Mouse (Mus musculus) lung, postnatal 25 days (tissue): ENCODE data around the gene Ppp4r3b.
A peak's percentile ranks its signal among the peaks of the same experiment; 100 is the strongest.

Experiments used
- DNase-seq: peaks from one replicate; pipeline ENCODE4 v3.0.0; 2022; ENCODE audit warnings: low spot score

The Ppp4r3b gene

GRCm38 (mm10) chr11:29172563-29173124 is at the start of gene Ppp4r3b:
Gene Ppp4r3b, plus strand, starts transcription at chr11:29172890.
- DNase-seq: peak; percentile 99

DNA sequence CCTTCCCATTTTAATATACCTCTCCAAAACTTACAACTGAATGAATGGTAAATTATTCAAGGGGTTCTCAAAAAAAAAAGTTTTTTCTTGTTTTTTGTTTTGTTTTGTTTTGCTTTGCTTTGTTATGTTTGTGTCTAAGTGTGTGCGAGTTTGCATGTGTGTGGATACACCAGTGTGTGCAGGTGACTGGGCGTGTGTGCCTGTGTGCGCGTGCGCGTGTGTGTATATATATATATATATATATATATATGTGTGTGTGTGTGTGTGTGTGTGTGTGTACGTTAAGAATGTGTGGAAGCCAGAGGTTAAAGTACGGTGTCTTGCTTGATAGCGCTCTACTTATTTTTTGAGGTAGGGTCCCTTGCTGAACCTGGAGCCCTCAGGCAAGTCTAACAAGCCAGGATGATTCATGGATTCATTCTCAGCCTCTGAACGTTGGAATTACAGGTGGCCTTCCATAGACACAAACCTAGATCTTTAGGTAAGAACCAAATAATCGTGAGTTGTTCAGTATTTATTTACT is 42.8 kb upstream of the Ppp4r3b start:
- DNase-seq: no peak

DNA sequence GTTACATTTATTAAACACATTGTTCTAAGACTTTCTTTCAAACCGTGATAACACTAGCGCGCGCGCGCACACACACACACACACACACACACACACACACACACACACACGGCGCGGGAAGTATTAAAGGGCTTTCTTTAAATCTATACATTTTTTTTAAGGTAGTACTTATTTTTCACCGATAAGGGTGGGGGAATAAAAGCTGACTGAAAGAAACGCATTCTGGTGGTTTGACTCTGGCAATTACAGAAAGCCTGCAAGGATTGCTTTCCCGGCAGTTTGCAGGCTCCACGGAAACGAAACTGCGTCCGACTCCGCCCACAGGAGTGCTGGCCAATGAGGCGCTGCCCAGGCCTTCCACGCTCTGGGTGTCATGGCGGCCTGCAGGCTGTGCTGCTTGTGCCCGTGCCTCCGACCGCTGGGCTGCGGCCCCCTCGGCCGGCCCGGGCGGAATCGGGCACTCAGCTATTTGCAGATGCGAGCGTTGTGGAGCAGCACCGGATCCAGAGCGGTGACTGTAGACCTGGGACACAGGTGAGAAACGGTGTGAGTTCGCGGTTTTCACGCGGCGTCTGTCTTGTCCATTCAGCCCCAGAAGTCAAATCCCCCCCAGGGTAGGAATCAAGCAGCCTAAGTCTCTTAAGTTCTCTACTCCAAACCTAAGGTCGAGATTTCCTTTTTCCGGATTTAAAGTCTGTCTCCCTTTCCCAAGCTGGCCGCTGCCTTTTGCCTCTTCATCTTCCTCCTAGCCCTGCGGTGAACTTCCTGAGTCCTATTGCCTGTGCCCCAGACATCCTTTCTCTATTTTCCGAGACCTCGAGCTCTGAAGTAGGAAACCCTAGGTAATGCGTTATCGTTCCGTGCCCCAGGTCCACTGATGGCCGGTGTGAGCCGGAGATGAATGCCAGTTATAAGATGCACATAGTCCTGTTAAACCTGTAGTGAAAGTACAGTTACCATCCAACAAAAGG is 42.0 kb upstream of the Ppp4r3b start, which contains the start of gene Pnpt1:
Pnpt1 (plus strand) TSS at position 360 of the 971 bp plus-strand sequence.
- DNase-seq: peak; percentile 92

- no peak for DNase-seq
Observed at GRCm38 (mm10) chr11:29140671-29141070, 32.0 kb upstream of the Ppp4r3b start.

- DNase-seq: no peak
Observed at GRCm38 (mm10) chr11:29148901-29149300, 23.8 kb upstream of the Ppp4r3b start.

GRCm38 (mm10) chr11:29163569-29163968 is 9.1 kb upstream of the Ppp4r3b start:
- no peak for DNase-seq

DNA sequence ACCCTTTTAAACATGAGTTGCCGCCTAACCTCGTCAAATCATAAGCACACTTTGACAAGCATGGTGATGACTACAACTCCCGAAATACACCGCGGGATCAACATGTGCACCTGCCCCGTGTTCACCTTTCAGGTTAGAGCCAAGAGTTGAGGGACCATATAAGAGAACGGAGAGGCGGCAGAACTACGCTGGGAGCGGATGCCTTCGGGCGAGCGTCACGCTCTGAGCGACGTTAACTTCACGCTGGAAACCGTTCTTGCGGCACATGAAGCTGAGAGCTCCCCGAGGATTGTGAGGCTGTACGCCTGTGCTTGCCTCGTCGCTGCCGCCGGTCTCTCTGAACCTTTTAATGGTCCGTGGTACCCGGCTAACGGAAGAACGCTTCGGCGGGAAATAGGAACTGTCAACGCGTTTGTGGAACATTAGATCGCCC is 715 bp upstream of the Ppp4r3b start:
- peak; percentile 73 for DNase-seq

DNA sequence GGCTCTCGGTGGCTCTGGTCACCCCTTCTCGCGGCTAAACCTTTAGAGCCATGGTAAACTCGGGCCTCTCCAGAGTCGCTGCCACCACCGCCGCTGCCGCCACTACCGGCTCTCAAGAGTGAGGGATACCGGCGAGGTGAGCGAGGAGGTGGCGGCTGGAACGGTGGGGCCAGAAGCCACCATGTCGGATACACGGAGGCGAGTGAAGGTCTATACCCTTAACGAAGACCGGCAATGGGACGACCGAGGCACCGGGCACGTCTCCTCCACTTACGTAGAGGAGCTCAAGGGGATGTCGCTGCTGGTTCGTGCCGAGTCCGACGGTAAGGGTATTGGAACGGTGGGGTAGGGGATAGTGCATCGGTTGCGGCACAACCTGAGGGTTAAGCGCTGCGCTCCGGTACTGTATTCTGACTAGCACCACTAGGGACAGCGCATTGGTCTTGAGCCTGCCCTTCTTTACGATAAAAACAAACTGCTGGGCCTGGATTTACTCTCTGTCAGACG is 488 bp downstream of the Ppp4r3b start:
- DNase-seq: peak; percentile 61

DNA sequence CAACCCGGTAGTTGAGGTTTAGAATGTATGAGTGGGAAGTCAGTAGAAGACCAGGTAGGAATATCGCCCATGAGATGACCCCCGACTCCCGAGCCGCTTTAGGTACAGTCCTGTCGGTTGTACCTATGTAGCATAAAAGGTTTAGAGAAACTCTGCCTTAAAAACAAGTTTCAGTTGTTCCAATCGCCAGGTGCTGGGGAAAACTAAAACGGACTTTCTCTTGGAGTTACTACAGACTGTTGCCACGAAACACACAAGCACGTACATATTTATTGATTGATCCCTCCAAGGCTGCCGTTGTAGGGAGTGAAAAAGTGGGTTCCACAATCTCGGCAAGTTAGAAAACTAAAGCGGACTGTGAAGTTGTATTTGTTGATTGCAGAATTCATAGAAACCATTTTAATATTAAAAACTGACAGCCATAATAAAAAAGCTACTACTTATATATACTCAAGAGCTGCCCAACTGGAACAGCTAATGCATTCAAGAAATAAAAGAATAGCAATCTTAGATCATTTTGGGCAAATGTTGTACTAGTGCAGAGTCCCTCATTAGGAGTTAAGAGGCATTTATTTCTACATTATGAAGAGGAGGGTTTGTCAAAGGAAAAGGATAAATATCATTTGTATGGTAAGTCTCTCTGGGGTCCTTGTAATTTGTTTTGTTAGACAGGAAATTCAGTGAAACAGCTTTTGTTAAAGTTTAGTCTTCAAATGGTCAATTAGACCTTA is 1.2 kb downstream of the Ppp4r3b start:
- DNase-seq: no peak

GRCm38 (mm10) chr11:29179319-29179718 is 6.6 kb downstream of the Ppp4r3b start:
- DNase-seq: no peak

DNA sequence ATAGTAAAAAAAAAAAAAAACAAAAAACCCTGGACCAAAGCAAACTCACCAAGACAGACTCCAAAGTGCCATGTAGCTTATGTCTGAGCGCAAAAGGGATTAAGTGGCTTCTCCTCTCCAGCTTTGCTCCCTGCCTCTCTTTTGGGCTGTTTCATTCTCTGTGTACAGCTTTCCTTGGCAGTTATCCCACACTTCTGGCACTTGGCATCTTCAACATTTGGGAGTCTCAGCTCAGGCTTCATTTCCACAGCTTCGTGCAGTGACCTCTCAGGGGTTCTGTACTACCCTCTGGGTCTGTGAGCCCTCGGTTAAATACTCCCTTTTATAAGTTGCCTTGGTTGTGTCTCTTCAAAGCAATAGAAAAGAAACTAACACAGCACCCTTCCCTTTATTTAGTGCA is 8.0 kb downstream of the Ppp4r3b start:
- no peak for DNase-seq

GRCm38 (mm10) chr11:29181751-29182150 is 9.1 kb downstream of the Ppp4r3b start:
- DNase-seq: no peak

GRCm38 (mm10) chr11:29188981-29189380 is 16.3 kb downstream of the Ppp4r3b start:
- DNase-seq: no peak

DNA sequence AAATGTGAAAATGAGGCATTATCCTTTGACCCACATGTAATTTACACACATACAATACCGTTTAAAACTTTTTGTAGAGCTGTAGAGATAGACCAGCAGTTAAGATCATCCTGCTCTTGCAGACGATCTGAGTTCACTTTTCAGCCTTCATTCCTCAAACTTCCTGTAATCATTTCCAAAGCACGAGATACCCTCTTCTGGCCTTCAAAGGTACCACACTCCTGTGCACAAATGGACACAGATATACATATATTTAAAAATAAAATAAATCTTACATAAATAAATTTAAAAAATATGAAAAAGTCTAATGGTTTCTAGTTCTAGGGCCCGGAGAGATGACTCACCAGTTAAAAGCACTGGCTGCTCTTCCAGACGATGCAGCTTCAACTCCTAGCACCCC is 31.0 kb downstream of the Ppp4r3b start:
- DNase-seq: no peak

GRCm38 (mm10) chr11:29209774-29210173 is 37.1 kb downstream of the Ppp4r3b start:
- no peak for DNase-seq

GRCm38 (mm10) chr11:29216196-29216595 is 43.5 kb downstream of the Ppp4r3b start:
- no peak for DNase-seq

DNA sequence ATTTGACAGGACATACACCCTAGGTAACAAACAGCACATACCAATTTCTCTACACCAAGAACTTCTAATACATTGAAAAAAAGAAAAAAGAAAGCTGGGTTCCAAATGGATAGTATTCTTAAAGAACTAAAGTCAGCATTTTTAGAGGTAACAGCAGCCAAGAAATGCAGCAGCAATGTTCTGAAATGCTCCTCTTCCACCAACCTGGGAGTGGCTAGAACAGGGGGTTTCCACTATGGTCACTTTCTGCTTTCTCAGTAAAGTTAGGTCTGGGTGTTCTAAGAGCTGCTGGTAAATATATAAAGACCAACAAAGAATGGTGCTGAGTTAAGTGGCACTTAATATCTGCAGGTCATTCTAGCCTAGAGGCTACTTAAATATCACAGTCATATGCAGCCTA is 46.4 kb downstream of the Ppp4r3b start:
- DNase-seq: no peak

DNA sequence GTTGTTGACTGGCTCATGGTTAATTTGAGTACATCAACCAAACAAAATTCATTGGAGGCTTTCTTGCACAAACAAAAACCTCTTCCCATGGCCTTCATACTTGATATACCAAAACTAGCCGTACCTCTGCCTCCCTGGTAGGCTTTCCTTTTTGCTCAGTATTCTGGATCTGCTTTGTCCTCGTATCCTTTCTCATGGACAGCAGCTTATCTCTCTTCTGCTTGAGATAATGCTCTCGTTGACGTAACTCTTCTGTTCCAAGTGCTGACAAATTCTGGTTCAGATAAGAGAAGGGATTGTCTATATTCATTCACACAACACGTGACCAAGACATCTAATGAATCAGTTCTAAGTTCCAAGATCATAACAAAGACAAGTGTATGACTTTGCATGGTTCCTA is 49.6 kb downstream of the Ppp4r3b start:
- DNase-seq: no peak

DNA sequence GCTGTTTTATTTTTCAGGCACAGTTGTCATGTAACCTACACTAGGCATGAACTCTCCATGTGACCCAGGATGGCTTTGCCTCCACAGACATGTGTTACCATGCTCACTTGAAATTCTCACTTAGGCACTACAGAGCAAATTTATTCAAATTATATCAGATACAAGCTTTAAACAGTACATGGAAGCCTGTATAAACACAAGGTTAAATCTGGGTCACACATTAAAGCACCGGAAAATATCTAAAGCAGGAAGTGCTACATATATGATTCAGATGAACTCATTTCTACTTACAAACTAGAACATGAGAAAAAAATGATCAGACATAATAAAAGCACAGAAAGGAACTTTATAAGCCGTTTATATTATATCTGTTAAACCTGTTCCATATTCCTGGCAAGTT is 52.1 kb downstream of the Ppp4r3b start:
- DNase-seq: no peak

- no peak for DNase-seq
Observed at GRCm38 (mm10) chr11:29228957-29229356, 56.3 kb downstream of the Ppp4r3b start.

DNA sequence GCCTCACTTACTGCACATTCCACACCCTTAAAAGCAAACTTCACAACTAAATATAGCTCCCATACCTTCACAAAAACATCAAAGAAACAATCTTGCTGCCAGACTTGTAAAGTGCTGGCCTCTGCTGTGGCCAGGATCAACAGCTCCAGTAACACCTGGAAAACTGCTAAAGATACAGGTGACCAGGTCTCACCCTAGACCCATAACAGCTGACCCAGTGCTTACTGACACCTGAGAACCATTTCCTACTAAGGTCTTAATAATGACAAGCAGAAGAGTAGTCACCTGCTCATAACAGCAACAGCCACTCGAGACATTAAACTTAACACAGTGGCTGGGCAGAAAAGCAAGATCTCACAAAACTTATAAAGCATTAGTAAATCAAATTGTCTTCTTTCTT is 60.9 kb downstream of the Ppp4r3b start:
- no peak for DNase-seq

- no peak for DNase-seq
Observed at GRCm38 (mm10) chr11:29237364-29237763, 64.7 kb downstream of the Ppp4r3b start.
